In genomic region chr5:104571282-104571921, GRCm38 (mm10) we compare ENCODE assay signal across 8 mouse cellular contexts.
DNase-seq lines count a peak whose midpoint lies in the region; ATAC-seq lines count a peak whose summit lies in the region.
"Not testable (repeated sequence)": the region's sequence is repeated elsewhere in the genome, so short reads cannot be mapped to it uniquely, and the experiment has no call there.

No protein-coding gene starts in this region.

- DNase-seq in B cell, adult 2 months: peak; percentile 85 to 86
- peak; percentile 96 for DNase-seq in brain, adult 2 months (ENCODE audit: low read depth, low spot score)
- DNase-seq in heart, embryonic 10.5 days (ENCODE audit: low spot score): peak; percentile 95
- DNase-seq in liver: peak; percentile 76
- peak; percentile 79 to 81 for DNase-seq in spleen, postnatal 4 days (ENCODE audit: low spot score in 2 of 2)

- peaks cover 22% of the 10 kb centered on the region for H3K36me3 ChIP-seq in heart, embryonic 10.5 days
- H3K36me3 ChIP-seq in kidney, embryonic 15.5 days: peaks cover 25% of the 10 kb centered on the region

- not testable (repeated sequence) for H3K27me3 ChIP-seq in heart, embryonic 10.5 days (ENCODE audit: insufficient read depth, poor library complexity, severe bottlenecking); kidney, embryonic 15.5 days

- H3K27ac ChIP-seq in heart, embryonic 10.5 days: peak overlapping the region; percentile 88
- H3K27ac ChIP-seq in kidney, embryonic 15.5 days: peak overlapping the region; percentile 92

- 4% methylated on average over 18 of the region's 19 CpGs for WGBS in heart, embryonic 10.5 days
- under 1% methylated on average over 18 of the region's 19 CpGs for WGBS in kidney, embryonic 15.5 days

- peak; percentile 100 for ATAC-seq in erythroblast, adult 5-6 weeks (replicated peaks; ENCODE audit: low FRiP score, poor library complexity, severe bottlenecking)
- ATAC-seq in kidney, embryonic 15.5 days (replicated peaks; ENCODE audit: low FRiP score): peak; percentile 100
- ATAC-seq in monocyte, adult 5-6 weeks (replicated peaks; ENCODE audit: insufficient number of reproducible peaks, low FRiP score, low TSS enrichment, poor library complexity, severe bottlenecking): peak; percentile 99

- H3K4me2 ChIP-seq in kidney, embryonic 15.5 days: peak overlapping the region; percentile 56

- H3K9me3 ChIP-seq in heart, embryonic 10.5 days; kidney, embryonic 15.5 days (replicated peaks): not testable (repeated sequence)

- H3K4me3 ChIP-seq in heart, embryonic 10.5 days: peak overlapping the region; percentile 66
- peak overlapping the region; percentile 65 for H3K4me3 ChIP-seq in kidney, embryonic 15.5 days (replicated peaks)

- H3K9ac ChIP-seq in kidney, embryonic 15.5 days: peak overlapping the region; percentile 78

- not testable (repeated sequence) for H3K4me1 ChIP-seq in heart, embryonic 10.5 days; kidney, embryonic 15.5 days

Comparison
In these comparisons a context has a peak if more than half of its experiments do, and no peak if none do; other contexts are left out.
1. Peak in every context shown above with its lines: DNase-seq, ATAC-seq, H3K4me3 ChIP-seq and H3K27ac ChIP-seq.